Mouse (Mus musculus) Patski (cell line): ENCODE results near the gene Slc10a3. TPM values are rescaled to one million over a fixed set of nuclear protein-coding genes. Genes with fewer than 3 reads are reported as not detected.

Experiments
- ATAC-seq: fragments of 100-300 bp; one replicate; pipeline ENCODE4 v1.8.0; 2021
- CTCF ChIA-PET: fragments of 350-600 bp; sonication (Branson Sonifier 250); formaldehyde crosslinking; loops from one replicate; lab custom pipeline; 2022; ENCODE audit warnings: inconsistent platforms; lab: Charles Lee
- POLR2A ChIA-PET: fragments of 350-600 bp; sonication (Branson Sonifier 250); formaldehyde crosslinking; loops from one replicate; lab custom pipeline; 2022; ENCODE audit warnings: antibody characterized with exemption, inconsistent platforms; lab: Charles Lee
- DNase-seq: peaks from one replicate; pipeline ENCODE4 v3.0.0-alpha.2; 2011; ENCODE audit warnings: low read depth, low spot score
- H3K27me3 ChIP-seq: fragments of 371-371 bp; one replicate; pipeline ENCODE4 v1.5.1; 2021
- CTCF ChIP-seq: fragments of 100-300 bp; IDR thresholded peaks from one replicate; pipeline ENCODE4 v1.5.1; 2021
- in situ Hi-C: fragments of 300-500 bp; cut with MboI; formaldehyde crosslinking; loops from 3 replicates; pipeline ENCODE4 v1.11.1; 2018; ENCODE audit warnings: low pct_unique_long_range_greater_than_20kb, mixed read lengths
- polyA plus RNA-seq: library from polyadenylated mRNA; unstranded; gene quantifications from one replicate; pipeline ENCODE4 v1.2.3, GENCODE M21; 2021

Slc10a3 gene
- polyA plus RNA-seq: 17.6 TPM

GRCm38 (mm10) chrX:74372888-74373549 is at the start of gene Slc10a3, which contains the start of gene Ubl4a:
Slc10a3 (minus strand) TSS chrX:74373349.
Ubl4a (minus strand) TSS chrX:74373218.
- no peak for DNase-seq
- TF ChIP-seq CTCF: no peak
- CTCF ChIA-PET: interaction anchor here (1.0 kb wide), 1 partner anchor 21 kb away, joined by 3 read pairs; no protein-coding TSS in a partner anchor
- peak; percentile 84 for ATAC-seq
- no peaks in the 10 kb centered on the region for H3K27me3 ChIP-seq
- in situ Hi-C loops: no loop called here
- POLR2A ChIA-PET: interaction anchor here (0.6 kb wide), 1 partner anchor 869 kb away, joined by 3 read pairs; no protein-coding TSS in a partner anchor

GRCm38 (mm10) chrX:74413377-74413776 is 40.2 kb upstream of the Slc10a3 start:
- CTCF ChIA-PET: interaction anchor here (0.7 to 4.3 kb wide), 5 partner anchors 13 to 164 kb away, joined by 3 to 28 read pairs (median 6); partner anchors contain the start of gene Flna
- ATAC-seq: peak; percentile 44
- TF ChIP-seq CTCF: peak; percentile 97
- in situ Hi-C loops: loop anchor here (5.0 to 25.0 kb wide), 3 partner anchors 166 to 451 kb away; partner anchors contain the start of genes Flna, Hcfc1 and Irak1
- POLR2A ChIA-PET: interaction anchor here (1.0 to 1.6 kb wide), 2 partner anchors 44 to 164 kb away, joined by 3 to 4 read pairs; partner anchors contain the start of gene Flna
- H3K27me3 ChIP-seq: no peaks in the 10 kb centered on the region
- no peak for DNase-seq

- ATAC-seq (no peak), DNase-seq (no peak)
- peaks cover 3% of the 10 kb centered on the region for H3K27me3 ChIP-seq
- no peak for TF ChIP-seq CTCF
- CTCF ChIA-PET: interaction anchor here (1.1 to 3.0 kb wide), 3 partner anchors 12 to 159 kb away, joined by 3 to 11 read pairs (median 3); partner anchors contain the start of gene Flna
- POLR2A ChIA-PET: interaction anchor here (1.0 kb wide), 1 partner anchor 15 kb away, joined by 3 read pairs; the partner anchor contains the start of genes Fam3a and Ikbkg
- in situ Hi-C loops: loop anchor here (10.0 to 25.0 kb wide), 2 partner anchors 446 to 1364 kb away; partner anchors contain the start of gene Hcfc1
Measured at GRCm38 (mm10) chrX:74408340-74408739, 35.2 kb upstream of the Slc10a3 start.

GRCm38 (mm10) chrX:74400136-74400535 is 27.0 kb upstream of the Slc10a3 start:
- ATAC-seq: no peak
- CTCF ChIA-PET: interaction anchor here (1.2 kb wide), 1 partner anchor 11 kb away, joined by 3 read pairs; no protein-coding TSS in a partner anchor
- POLR2A ChIA-PET: no interaction called here
- in situ Hi-C loops: loop anchor here (10.0 to 25.0 kb wide), 2 partner anchors 438 to 1355 kb away; partner anchors contain the start of gene Hcfc1
- no peak for DNase-seq
- no peak for TF ChIP-seq CTCF
- H3K27me3 ChIP-seq: peaks cover 27% of the 10 kb centered on the region

- H3K27me3 ChIP-seq: peaks cover 10% of the 10 kb centered on the region
- ChIA-PET POLR2A (interaction anchor here (0.6 to 1.2 kb wide), 3 partner anchors 16 to 24 kb away, joined by 3 to 4 read pairs (median 3); no protein-coding TSS in a partner anchor), CTCF (interaction anchor here (1.2 to 2.1 kb wide), 3 partner anchors 10 to 144 kb away, joined by 4 to 8 read pairs (median 5); partner anchors contain the start of gene Flna)
- DNase-seq (peak; percentile 48), ATAC-seq (peak; percentile 99)
- no peak for TF ChIP-seq CTCF
- in situ Hi-C loops: no loop called here
Measured at GRCm38 (mm10) chrX:74392535-74393443, 19.6 kb upstream of the Slc10a3 start, which contains the start of the genes Fam3a and Ikbkg. Fam3a (minus strand) TSS chrX:74393272. Ikbkg (plus strand) TSS chrX:74393290.

- POLR2A ChIA-PET: no interaction called here
- peaks cover 7% of the 10 kb centered on the region for H3K27me3 ChIP-seq
- CTCF ChIA-PET: interaction anchor here (2.7 kb wide), 1 partner anchor 11 kb away, joined by 7 read pairs; no protein-coding TSS in a partner anchor
- DNase-seq (no peak), ATAC-seq (no peak)
- in situ Hi-C loops: no loop called here
- TF ChIP-seq CTCF: no peak
Measured at GRCm38 (mm10) chrX:74388153-74388552, 15.0 kb upstream of the Slc10a3 start.

GRCm38 (mm10) chrX:74384451-74384850 is 11.3 kb upstream of the Slc10a3 start:
- no peak for ATAC-seq
- DNase-seq: no peak
- POLR2A ChIA-PET: no interaction called here
- in situ Hi-C loops: no loop called here
- H3K27me3 ChIP-seq: peaks cover 12% of the 10 kb centered on the region
- no peak for TF ChIP-seq CTCF
- CTCF ChIA-PET: no interaction called here

GRCm38 (mm10) chrX:74368209-74368909 is 4.8 kb downstream of the Slc10a3 start:
- peaks cover 4% of the 10 kb centered on the region for H3K27me3 ChIP-seq
- TF ChIP-seq CTCF: no peak
- in situ Hi-C loops: no loop called here
- peak; percentile 61 for ATAC-seq
- CTCF ChIA-PET: interaction anchor here (1.6 kb wide), 1 partner anchor 9 kb away, joined by 5 read pairs; no protein-coding TSS in a partner anchor
- no peak for DNase-seq
- POLR2A ChIA-PET: interaction anchor here (1.0 to 1.7 kb wide), 5 partner anchors 28 to 123 kb away, joined by 3 to 5 read pairs (median 3); partner anchors contain the start of gene Plxna3

- POLR2A ChIA-PET: interaction anchor here (1.0 kb wide), 1 partner anchor 119 kb away, joined by 3 read pairs; no protein-coding TSS in a partner anchor
- in situ Hi-C loops: no loop called here
- CTCF ChIA-PET: interaction anchor here (0.6 kb wide), 1 partner anchor 19 kb away, joined by 3 read pairs; no protein-coding TSS in a partner anchor
- TF ChIP-seq CTCF: no peak
- ATAC-seq (no peak), DNase-seq (no peak)
- H3K27me3 ChIP-seq: peaks cover 4% of the 10 kb centered on the region
Measured at GRCm38 (mm10) chrX:74367512-74367911, 5.6 kb downstream of the Slc10a3 start.
